In genomic region chr2:59841944-59842343, GRCm38 (mm10) we compare ENCODE assay signal across 12 mouse cellular contexts. TPM values are rescaled to one million over a fixed set of nuclear protein-coding genes. Genes with fewer than 3 reads are reported as not detected.
A peak's percentile ranks its signal among the peaks of the same experiment; 100 is the strongest.
DNase-seq lines count a peak whose midpoint lies in the region; ATAC-seq and TF ChIP-seq lines count a peak whose summit lies in the region.
"Had no signal": no experiment of that assay in that cellular context is flagged by ENCODE, and none has a peak within 500 bp of the region (broad histone marks: within the 10 kb centered on the region; RNA-seq: fewer than 3 reads in every experiment).

No protein-coding gene starts in this region.

- no peak for ATAC-seq in heart, embryonic 13.5 days (ENCODE audit: extremely low read depth, insufficient number of reproducible peaks, low FRiP score, low TSS enrichment)
- ATAC-seq in lung, postnatal 0 days, result no peak
- no peak for ATAC-seq in liver, embryonic 12.5 days
- ATAC-seq: inflammation-experienced regulatory T-cells, adult 6 months had no signal

- intact Hi-C loops in heart, postnatal 36 days (cut with DNase I), result loop anchor here (5.0 kb wide), 1 partner anchor 40 kb away; no protein-coding TSS in a partner anchor
- intact Hi-C loops in gastrocnemius, postnatal 36 days (cut with DNase I), result no loop called here

- H3K9ac ChIP-seq in heart, embryonic 13.5 days, result 0 out of 2 replicates have a peak overlapping the region, but pooled peaks have one; percentile 28
- no peak overlapping the region for H3K9ac ChIP-seq in lung, postnatal 0 days (replicated peaks; ENCODE audit: low read depth)
- H3K9ac ChIP-seq in liver, embryonic 12.5 days, result no peak overlapping the region
- H3K9ac ChIP-seq: liver, embryonic 15.5 days had no signal

- H3K9me3 ChIP-seq in heart, embryonic 13.5 days, result no peaks in the 10 kb centered on the region
- H3K9me3 ChIP-seq in lung, postnatal 0 days (ENCODE audit: low read length), result no peaks in the 10 kb centered on the region
- H3K9me3 ChIP-seq in embryonic facial prominence, embryonic 10.5 days, result no peaks in the 10 kb centered on the region
- H3K9me3 ChIP-seq in liver, embryonic 12.5 days (replicated peaks), result no peaks in the 10 kb centered on the region
- H3K9me3 ChIP-seq: liver, embryonic 15.5 days had no signal

- no peak overlapping the region for H3K4me3 ChIP-seq in heart, embryonic 13.5 days
- no peak overlapping the region for H3K4me3 ChIP-seq in lung, postnatal 0 days (ENCODE audit: low read depth, low read length)
- H3K4me3 ChIP-seq in embryonic facial prominence, embryonic 10.5 days, result 0 out of 2 replicates have a peak overlapping the region, but pooled peaks have one; percentile 13
- no peak overlapping the region for H3K4me3 ChIP-seq in liver, embryonic 12.5 days
- H3K4me3 ChIP-seq: liver, embryonic 15.5 days had no signal

- TF ChIP-seq CTCF in lung, postnatal 0 days (IDR thresholded peaks at IDR 0.05), result no peak

- peaks cover 33% of the 10 kb centered on the region for H3K4me1 ChIP-seq in heart, embryonic 13.5 days
- no peaks in the 10 kb centered on the region for H3K4me1 ChIP-seq in lung, postnatal 0 days (ENCODE audit: insufficient read depth, low read depth, low read length)
- peaks cover 22% of the 10 kb centered on the region for H3K4me1 ChIP-seq in embryonic facial prominence, embryonic 10.5 days
- peaks cover 28% of the 10 kb centered on the region for H3K4me1 ChIP-seq in liver, embryonic 12.5 days

- H3K27ac ChIP-seq in heart, embryonic 13.5 days (replicated peaks), result peak overlapping the region; percentile 17; the same call in 1 of the 2 replicates
- H3K27ac ChIP-seq in lung, postnatal 0 days (ENCODE audit: low read length), result peak overlapping the region; percentile 70
- peak overlapping the region; percentile 61 for H3K27ac ChIP-seq in embryonic facial prominence, embryonic 10.5 days (replicated peaks)
- 0 out of 2 replicates have a peak overlapping the region, but pooled peaks have one; percentile 3 for H3K27ac ChIP-seq in liver, embryonic 12.5 days
- H3K27ac ChIP-seq: liver, embryonic 15.5 days had no signal

- peaks cover 96% of the 10 kb centered on the region for H3K36me3 ChIP-seq in heart, embryonic 13.5 days
- peaks cover 41% of the 10 kb centered on the region for H3K36me3 ChIP-seq in lung, postnatal 0 days (ENCODE audit: insufficient read depth, low read length)
- peaks cover 88% of the 10 kb centered on the region for H3K36me3 ChIP-seq in embryonic facial prominence, embryonic 10.5 days (replicated peaks)
- peaks cover 36% of the 10 kb centered on the region for H3K36me3 ChIP-seq in liver, embryonic 12.5 days

- no peak for DNase-seq in heart, postnatal 36 days
- DNase-seq in lung, postnatal 0 days (ENCODE audit: low spot score), result no peak
- no peak for DNase-seq in lung, postnatal 14 days
- DNase-seq in embryonic facial prominence, embryonic 10.5 days (ENCODE audit: low spot score), result no peak
- DNase-seq in right cerebral cortex, postnatal 25 days, result no peak
- no peak for DNase-seq in gastrocnemius, postnatal 36 days
- DNase-seq: cerebellum, postnatal 25 days; gastrocnemius, postnatal 25 days had no signal

- no peak for TF ChIP-seq EP300 in lung, postnatal 0 days (IDR thresholded peaks at IDR 0.05)

- no peak overlapping the region for H3K4me2 ChIP-seq in heart, embryonic 13.5 days
- H3K4me2 ChIP-seq in lung, postnatal 0 days (replicated peaks; ENCODE audit: low read depth, low read length), result no peak overlapping the region
- H3K4me2 ChIP-seq in liver, embryonic 12.5 days, result peak overlapping the region; percentile 46
- H3K4me2 ChIP-seq: liver, embryonic 15.5 days had no signal

- H3K27me3 ChIP-seq in heart, embryonic 13.5 days (replicated peaks), result no peaks in the 10 kb centered on the region
- H3K27me3 ChIP-seq in lung, postnatal 0 days (replicated peaks; ENCODE audit: insufficient read depth, low read length), result no peaks in the 10 kb centered on the region
- no peaks in the 10 kb centered on the region for H3K27me3 ChIP-seq in embryonic facial prominence, embryonic 10.5 days (replicated peaks; ENCODE audit: low read depth, poor library complexity, severe bottlenecking)
- no peaks in the 10 kb centered on the region for H3K27me3 ChIP-seq in liver, embryonic 12.5 days (replicated peaks)
- H3K27me3 ChIP-seq: liver, embryonic 15.5 days had no signal

- 79% methylated on average over 11 of the region's 11 CpGs for WGBS in heart, embryonic 13.5 days
- WGBS in lung, postnatal 0 days, result 82% methylated on average over 11 of the region's 11 CpGs
- WGBS in embryonic facial prominence, embryonic 10.5 days, result 78% methylated on average over 11 of the region's 11 CpGs
- 78% methylated on average over 11 of the region's 11 CpGs for WGBS in liver, embryonic 12.5 days (ENCODE audit: insufficient replicate concordance)

RNA-seq across cellular contexts. Expression of gene Wdsub1, which starts 40.4 kb away (rescaled TPM):
- polyA plus RNA-seq in heart, embryonic 13.5 days (2015; fragmentation: Nextera tagmentation; extraction: Ambion mirVana), result 42.7 and 51.8 TPM in 2 replicates
- total RNA-seq in heart, postnatal 36 days (2021), result 10 to 100 TPM; 22.6 to 26.1 TPM
- 42.3 and 44.6 TPM in 2 replicates for polyA plus RNA-seq in lung, postnatal 0 days (2015; fragmentation: Nextera tagmentation; extraction: Ambion mirVana)
- 23.7 and 27.7 TPM in 2 replicates for polyA plus RNA-seq in embryonic facial prominence, embryonic 10.5 days (2016; fragmentation: Nextera tagmentation; extraction: Ambion mirVana)
- polyA plus RNA-seq in liver, embryonic 12.5 days (2016; fragmentation: Nextera tagmentation; extraction: Ambion mirVana), result 10.5 and 12.9 TPM in 2 replicates
- total RNA-seq in gastrocnemius, postnatal 36 days (2021), result 10 to 100 TPM; 13.4 to 13.6 TPM

Comparison
In these comparisons a context has a peak if more than half of its experiments do, and no peak if none do; other contexts are left out.
1. H3K27ac ChIP-seq: peak in every context shown above with its lines; median percentile 70 in lung, postnatal 0 days; 61 in embryonic facial prominence, embryonic 10.5 days; 17 in heart, embryonic 13.5 days; 3 in liver, embryonic 12.5 days.